Mouse (Mus musculus) gastrocnemius, adult 18-20 months (tissue): ENCODE measurements around the gene Abcc3. TPM values are rescaled to one million over a fixed set of nuclear protein-coding genes. Genes with fewer than 3 reads are reported as not detected.

ENCODE experiments used
- total RNA-seq, 2 experiments: library from RNA; stranded (reverse); gene quantifications; 2 replicates each; pipeline ENCODE4 v1.2.3; 2021

Gene Abcc3
- total RNA-seq, 2 experiments from 2014 or later, result 0.25 to 0.62 TPM

Other genes starting within 250 kb of the Abcc3 start
- gene Tob1, start 181.5 kb downstream of the Abcc3 start, total RNA-seq, result 100 to 1,000 TPM; 215 to 238 TPM
- gene Wfikkn2, start 147.0 kb downstream of the Abcc3 start, total RNA-seq, result 10 to 100 TPM; 11.1 to 12.6 TPM
- not detected for gene Gm21885, start 111.1 kb downstream of the Abcc3 start, total RNA-seq
- gene Luc7l3, start 71.0 kb downstream of the Abcc3 start, total RNA-seq, result 10 to 100 TPM; 30.3 to 44.2 TPM
- gene Ankrd40, start 65.0 kb downstream of the Abcc3 start, total RNA-seq, result 100 to 1,000 TPM; 245 to 246 TPM
- 1 to 10 TPM in 1 of 2 experiments, under 1 TPM in 1; 0.94 to 1.3 TPM for gene Cacna1g, start 81.2 kb upstream of the Abcc3 start, total RNA-seq
- not detected for gene Spata20, start 93.2 kb upstream of the Abcc3 start, total RNA-seq
- gene Epn3, start 107.0 kb upstream of the Abcc3 start, total RNA-seq, result not detected
- not detected for gene Mycbpap, start 128.7 kb upstream of the Abcc3 start, total RNA-seq
- 1 to 10 TPM; 2.7 to 3.4 TPM for gene Rsad1, start 156.3 kb upstream of the Abcc3 start, total RNA-seq
- gene Chad, start 172.1 kb upstream of the Abcc3 start, total RNA-seq, result 10 to 100 TPM; 12.6 to 25.2 TPM
- gene Acsf2, start 208.9 kb upstream of the Abcc3 start, total RNA-seq, result 1 to 10 TPM; 1.6 to 2.1 TPM
- gene Lrrc59, start 236.8 kb upstream of the Abcc3 start, total RNA-seq, result 10 to 100 TPM; 34.8 to 35.3 TPM